Mouse (Mus musculus): Measurements from ENCODE around the gene Endod1.

DNA sequence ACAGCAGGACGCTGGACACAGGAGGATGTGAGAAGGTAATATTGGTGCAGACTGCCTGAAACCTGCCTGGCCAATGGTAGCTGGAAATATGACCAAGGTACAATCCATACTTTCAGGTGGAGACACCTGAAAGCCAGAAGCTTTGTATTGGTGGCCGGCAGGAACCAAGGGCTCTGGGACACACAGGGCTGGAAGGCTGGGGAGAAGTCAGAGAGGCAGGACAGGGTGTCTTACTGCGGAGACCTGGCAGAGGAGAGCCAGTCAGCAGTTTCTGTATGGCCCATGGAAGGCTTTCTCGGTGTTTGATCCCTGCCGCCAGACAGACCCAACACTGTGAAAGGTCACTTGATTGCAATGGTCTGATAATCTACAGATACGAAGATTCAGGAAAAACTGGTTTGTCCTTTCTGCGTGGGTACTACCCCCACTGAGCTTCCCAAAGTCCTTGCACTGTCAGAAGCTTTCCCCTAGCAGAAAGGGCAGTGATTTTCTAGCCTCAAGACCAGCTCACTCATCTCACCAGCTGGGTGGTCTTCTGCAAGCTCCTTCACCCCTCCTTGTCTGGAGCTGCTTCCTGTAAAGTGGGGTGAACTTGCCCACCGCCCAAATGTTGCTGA lies 1.4 kb downstream of the Endod1 start:
- TF ChIP-seq CTCF (conservative IDR thresholded peaks at IDR 0.05; ENCODE audit: low read length) (no peak), NANOG (IDR thresholded peaks at IDR 0.05; ENCODE audit: borderline replicate concordance, low read length) (no peak), POU5F1 (IDR thresholded peaks at IDR 0.05; ENCODE audit: borderline replicate concordance, low read length) (no peak)
